Mouse (Mus musculus) forebrain, embryonic 13.5 days (tissue): ENCODE results near the gene Snx33. TPM values are rescaled to one million over a fixed set of nuclear protein-coding genes. Genes with fewer than 3 reads are reported as not detected.
"Not testable (repeated sequence)": the region's sequence is repeated elsewhere in the genome, so short reads cannot be mapped to it uniquely, and the experiment has no call there.

ENCODE experiments used
- ATAC-seq: fragments of 200-750 bp; cut with Nextera tagmentation; 2 replicates; pipeline ENCODE4 v1.8.0; 2017
- H3K27ac ChIP-seq: fragments of 300-500 bp; sonication (generic); 2 replicates; pipeline ENCODE4 v1.5.1; 2015; ENCODE audit warnings: inconsistent platforms, mild to moderate bottlenecking, moderate library complexity
- H3K27me3 ChIP-seq: fragments of 300-500 bp; sonication (generic); 2 replicates; pipeline ENCODE4 v1.6.1; 2015; ENCODE audit warnings: mild to moderate bottlenecking, inconsistent platforms
- H3K36me3 ChIP-seq: fragments of 300-500 bp; sonication (generic); 2 replicates; pipeline ENCODE4 v1.6.1; 2015; ENCODE audit warnings: mild to moderate bottlenecking, inconsistent platforms; ENCODE audit not compliant: poor library complexity, severe bottlenecking
- H3K4me1 ChIP-seq: fragments of 300-500 bp; sonication (generic); 2 replicates; pipeline ENCODE4 v1.6.1; 2015; ENCODE audit warnings: inconsistent platforms
- H3K4me2 ChIP-seq: fragments of 300-500 bp; sonication (generic); 2 replicates; pipeline ENCODE4 v1.6.1; 2015; ENCODE audit warnings: inconsistent platforms, mild to moderate bottlenecking, moderate library complexity
- H3K4me3 ChIP-seq: fragments of 300-500 bp; sonication (generic); 2 replicates; pipeline ENCODE4 v1.5.1; 2015; ENCODE audit warnings: mild to moderate bottlenecking, inconsistent platforms
- H3K9ac ChIP-seq: fragments of 300-500 bp; sonication (generic); 2 replicates; pipeline ENCODE4 v1.6.1; 2015; ENCODE audit warnings: mild to moderate bottlenecking, inconsistent platforms
- H3K9me3 ChIP-seq: fragments of 300-500 bp; sonication (generic); replicated peaks from 2 replicates; pipeline ENCODE4 v1.6.1; 2016; ENCODE audit warnings: inconsistent platforms
- WGBS: fragments of 180-500 bp; shearing (Covaris S2); methylation state at CpG from one replicate; pipeline ENCODE4 v1.1.7; 2015; 5-methylcytosine and 5-hydroxymethylcytosine counted together
- polyA plus RNA-seq: library from polyadenylated mRNA; unstranded; fragments of >200 nt; fragmentation: Nextera tagmentation; extraction: Ambion mirVana; gene quantifications from 2 replicates; pipeline ENCODE4 v1.2.1, GENCODE M21; 2015

The Snx33 gene
- polyA plus RNA-seq, 1 experiment from 2014 or later: 2.6 TPM

DNA sequence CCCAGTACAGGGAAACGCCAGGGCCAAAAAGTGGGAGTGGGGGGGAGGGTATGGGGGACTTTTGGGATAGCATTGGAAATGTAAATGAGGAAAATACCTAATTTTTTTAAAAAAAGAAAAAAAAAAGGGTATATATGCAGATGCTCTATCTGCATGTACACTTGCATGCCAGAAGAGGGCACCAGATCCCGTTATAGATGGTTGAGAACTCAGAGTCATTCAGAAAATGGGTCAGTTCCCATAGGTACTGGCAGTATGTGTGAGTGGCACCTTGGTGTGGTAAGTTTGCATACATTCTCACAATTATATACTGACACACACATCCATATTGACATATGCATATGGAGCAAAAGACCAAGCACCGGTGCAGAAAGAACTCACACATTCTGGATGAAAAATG is 19.3 kb upstream of the Snx33 start:
- 25% methylated on average over 3 of the region's 3 CpGs for whole genome bisulfite sequencing
- not testable (repeated sequence) for H3K36me3 ChIP-seq, H3K27ac ChIP-seq, ATAC-seq, H3K9me3 ChIP-seq, H3K4me3 ChIP-seq, H3K9ac ChIP-seq, H3K4me2 ChIP-seq, H3K27me3 ChIP-seq
- peaks cover 14% of the 10 kb centered on the region for H3K4me1 ChIP-seq

DNA sequence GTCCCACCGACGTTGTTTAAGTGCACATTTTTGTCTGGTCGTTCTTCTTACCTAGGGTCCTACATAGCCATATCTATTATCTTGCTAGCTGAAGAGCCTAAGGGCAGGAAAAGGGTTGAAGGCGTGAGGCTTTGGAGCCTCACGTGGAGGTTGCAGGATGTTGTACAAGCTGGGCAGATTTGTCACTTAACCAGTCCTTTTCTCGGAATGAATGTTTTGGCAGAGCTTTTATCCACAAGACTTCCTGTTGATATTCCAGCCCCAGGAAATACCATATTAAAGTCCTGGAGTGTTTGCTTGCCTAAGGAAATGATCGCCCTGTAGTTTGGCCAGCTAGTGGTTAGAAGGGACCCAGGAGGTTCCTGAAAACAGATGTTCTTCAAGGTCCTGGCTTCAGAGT is 10.2 kb upstream of the Snx33 start:
- Histone ChIP-seq H3K9me3 (no peaks in the 10 kb centered on the region), H3K9ac (peak overlapping the region; percentile 90), H3K36me3 (no peaks in the 10 kb centered on the region), H3K4me2 (peak overlapping the region; percentile 95), H3K27me3 (no peaks in the 10 kb centered on the region), H3K4me1 (peaks cover 24% of the 10 kb centered on the region), H3K27ac (no peak overlapping the region), H3K4me3 (peak overlapping the region; percentile 91)
- no peak for ATAC-seq
- 6% methylated on average over 7 of the region's 7 CpGs for whole genome bisulfite sequencing

DNA sequence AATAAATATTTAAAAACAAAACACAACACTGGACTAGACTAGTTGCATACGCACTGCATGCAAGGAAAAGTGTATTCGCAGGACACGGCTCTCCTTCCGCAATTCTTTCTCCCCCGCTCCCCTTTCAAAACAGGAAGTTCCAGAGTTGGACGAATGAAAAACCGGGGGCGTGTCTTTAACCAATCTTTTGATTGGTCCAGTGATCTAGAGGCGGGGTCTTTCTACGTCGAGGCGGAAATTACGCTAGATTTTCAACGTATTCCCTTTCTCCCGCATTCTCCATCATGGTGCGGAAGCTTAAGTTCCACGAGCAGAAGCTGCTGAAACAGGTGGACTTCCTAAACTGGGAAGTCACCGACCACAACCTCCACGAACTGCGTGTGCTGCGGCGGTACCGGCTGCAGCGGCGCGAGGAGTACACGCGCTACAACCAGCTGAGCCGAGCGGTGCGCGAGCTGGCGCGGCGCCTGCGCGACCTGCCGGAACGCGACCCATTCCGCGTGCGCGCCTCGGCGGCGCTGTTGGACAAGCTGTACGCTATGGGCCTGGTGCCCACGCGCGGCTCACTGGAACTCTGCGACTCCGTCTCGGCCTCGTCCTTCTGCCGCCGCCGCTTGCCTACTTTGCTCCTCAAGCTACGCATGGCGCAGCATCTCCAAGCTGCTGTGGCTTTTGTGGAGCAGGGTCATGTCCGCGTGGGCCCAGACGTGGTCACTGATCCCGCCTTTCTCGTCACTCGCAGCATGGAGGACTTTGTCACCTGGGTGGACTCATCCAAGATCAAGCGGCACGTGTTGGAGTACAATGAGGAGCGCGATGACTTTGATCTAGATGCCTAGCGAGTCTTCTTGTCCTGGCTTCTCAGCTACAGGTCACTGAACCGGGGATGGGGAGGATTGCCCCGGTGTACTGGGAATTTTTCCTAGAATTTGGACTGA is 9.3 kb upstream of the Snx33 start, which contains the start of gene Imp3:
Imp3 (plus strand) TSS at position 253 of the 938 bp plus-strand sequence.
- Histone ChIP-seq H3K9ac (peak within 1 kb of the TSS; percentile 90), H3K27me3 (no peaks in the 10 kb centered on the region), H3K9me3 (no peaks in the 10 kb centered on the region), H3K4me3 (peak within 1 kb of the TSS; percentile 91), H3K27ac (peak within 1 kb of the TSS; percentile 87), H3K36me3 (no peaks in the 10 kb centered on the region), H3K4me2 (peak within 1 kb of the TSS; percentile 95), H3K4me1 (peaks cover 24% of the 10 kb centered on the region)
- WGBS: under 1% methylated on average over 72 of the region's 73 CpGs
- peak; percentile 96 for ATAC-seq

DNA sequence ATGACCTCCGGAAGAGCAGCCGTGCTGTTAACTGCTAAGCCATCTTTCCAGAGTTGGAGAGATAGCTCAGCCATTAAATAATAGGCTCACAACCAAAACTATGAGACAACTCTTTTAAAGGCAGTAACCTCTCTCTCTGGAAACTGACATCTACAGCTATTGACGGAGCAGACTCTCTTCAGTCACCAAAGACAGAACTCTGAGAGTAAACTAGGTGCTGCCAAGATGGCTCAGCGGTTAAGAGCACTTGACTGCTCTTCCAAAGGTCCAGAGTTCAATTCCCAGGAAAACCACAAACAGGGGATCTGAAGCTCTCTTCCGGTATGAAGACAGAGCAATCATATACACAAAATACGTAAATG is 8.7 kb upstream of the Snx33 start:
- no peak overlapping the region for H3K27ac ChIP-seq
- H3K9ac ChIP-seq: peak overlapping the region; percentile 5; the same call in 1 of the 2 replicates

DNA sequence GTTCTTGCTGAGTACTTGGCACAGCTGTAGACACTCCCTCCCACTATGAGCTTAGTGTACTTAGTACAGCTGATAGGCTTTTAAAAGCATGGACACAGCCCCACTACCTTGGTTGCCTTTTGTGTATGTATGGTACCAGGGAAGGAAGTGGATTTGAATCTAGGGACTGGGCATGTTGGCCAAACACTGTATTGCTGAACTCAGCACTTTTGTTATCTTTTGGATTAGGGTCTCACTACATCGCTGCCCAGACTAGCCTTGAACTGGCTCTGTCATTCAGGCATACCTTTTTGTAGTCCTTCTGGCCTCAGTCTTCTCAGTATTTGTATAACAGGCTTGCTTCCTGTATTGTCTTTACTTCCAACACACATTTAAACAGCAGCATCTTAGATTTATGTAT is 2.4 kb upstream of the Snx33 start:
- no peaks in the 10 kb centered on the region for H3K9me3 ChIP-seq
- H3K4me3 ChIP-seq: no peak overlapping the region
- WGBS: 75% methylated on average over 1 of the region's 1 CpGs
- no peak overlapping the region for H3K9ac ChIP-seq
- H3K36me3 ChIP-seq: no peaks in the 10 kb centered on the region
- no peak for ATAC-seq
- no peak overlapping the region for H3K4me2 ChIP-seq
- H3K27ac ChIP-seq: no peak overlapping the region
- H3K27me3 ChIP-seq: 0 out of 2 replicates have a peak, but pooled peaks cover 4% of the 10 kb centered on the region
- H3K4me1 ChIP-seq: peaks cover 28% of the 10 kb centered on the region

More for the DNA sequence above, 8.7 kb upstream of the Snx33 start:
- Histone ChIP-seq H3K4me1 (peaks cover 24% of the 10 kb centered on the region), H3K4me2 (peak overlapping the region; percentile 95), H3K4me3 (peak overlapping the region; percentile 91), H3K36me3 (no peaks in the 10 kb centered on the region), H3K9me3 (no peaks in the 10 kb centered on the region), H3K27me3 (no peaks in the 10 kb centered on the region)
- WGBS: 24% methylated on average over 6 of the region's 6 CpGs
- ATAC-seq: no peak

DNA sequence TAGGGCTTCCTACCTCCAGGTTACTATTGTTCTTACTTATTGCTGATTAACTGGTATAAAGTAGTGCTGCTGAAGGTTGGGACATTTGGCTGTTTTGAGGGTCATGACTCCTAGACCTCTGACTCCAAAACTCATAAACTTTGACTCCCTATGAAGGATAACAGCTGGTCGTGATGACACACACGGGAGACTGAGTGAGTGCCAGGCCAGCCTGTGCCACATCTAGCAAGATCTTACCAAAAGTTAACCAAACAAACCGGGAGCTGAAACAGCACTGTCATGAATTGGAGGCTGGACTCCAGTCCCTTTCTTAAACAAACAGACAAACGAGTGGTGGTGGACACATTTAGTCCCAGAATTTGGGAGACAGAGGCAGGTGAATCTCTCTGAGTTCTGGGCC is 1.3 kb upstream of the Snx33 start:
- no peak overlapping the region for H3K9ac ChIP-seq
- 81% methylated on average over 4 of the region's 4 CpGs for WGBS
- no peak overlapping the region for H3K4me3 ChIP-seq
- H3K4me1 ChIP-seq: peaks cover 39% of the 10 kb centered on the region
- H3K4me2 ChIP-seq: no peak overlapping the region
- no peak for ATAC-seq
- H3K9me3 ChIP-seq: no peaks in the 10 kb centered on the region
- H3K27me3 ChIP-seq: 0 out of 2 replicates have a peak, but pooled peaks cover 4% of the 10 kb centered on the region
- H3K27ac ChIP-seq: no peak overlapping the region
- H3K36me3 ChIP-seq: no peaks in the 10 kb centered on the region

DNA sequence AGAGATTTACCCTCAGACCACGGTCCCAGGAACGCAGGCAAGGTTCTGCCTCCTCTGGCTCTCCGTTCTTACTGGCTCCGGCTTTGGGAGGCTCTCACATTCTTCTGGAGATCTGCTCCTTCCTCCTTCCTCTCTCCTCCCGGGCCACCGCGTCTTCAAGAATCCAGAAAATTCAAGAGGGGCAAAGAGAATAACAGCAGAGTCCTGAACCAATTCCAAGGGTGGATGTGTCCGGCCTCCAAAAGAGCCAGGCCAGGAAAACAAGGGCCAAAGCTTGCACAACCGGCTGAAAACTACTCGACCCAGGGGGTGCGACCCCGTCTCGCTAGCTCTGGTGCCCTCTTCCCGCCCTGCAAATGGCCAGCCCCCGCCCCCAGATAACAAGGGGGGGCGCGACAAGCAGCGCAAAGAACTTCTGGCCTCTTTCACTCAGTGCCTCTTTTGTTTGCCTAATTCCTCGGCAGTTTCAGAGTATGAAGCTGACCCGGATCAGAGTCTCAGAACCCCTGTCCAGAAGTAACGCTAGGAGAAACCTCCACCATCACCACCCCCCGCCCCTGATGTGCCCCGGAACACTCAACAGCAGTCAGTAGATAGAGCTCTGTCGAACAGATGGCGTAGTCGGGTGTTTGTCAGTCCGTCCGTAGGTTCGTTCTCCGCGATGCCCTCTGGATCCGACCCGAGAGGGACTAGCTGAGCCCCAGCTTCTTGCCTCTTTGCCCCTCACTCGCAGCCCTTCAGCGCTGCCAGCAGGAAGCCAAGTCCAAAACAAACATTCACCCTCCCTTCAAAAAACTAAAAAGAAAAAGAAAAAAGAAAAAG is 769 bp downstream of the Snx33 start:
- Histone ChIP-seq H3K27ac (peak overlapping the region; percentile 63), H3K4me1 (peaks cover 54% of the 10 kb centered on the region)

DNA sequence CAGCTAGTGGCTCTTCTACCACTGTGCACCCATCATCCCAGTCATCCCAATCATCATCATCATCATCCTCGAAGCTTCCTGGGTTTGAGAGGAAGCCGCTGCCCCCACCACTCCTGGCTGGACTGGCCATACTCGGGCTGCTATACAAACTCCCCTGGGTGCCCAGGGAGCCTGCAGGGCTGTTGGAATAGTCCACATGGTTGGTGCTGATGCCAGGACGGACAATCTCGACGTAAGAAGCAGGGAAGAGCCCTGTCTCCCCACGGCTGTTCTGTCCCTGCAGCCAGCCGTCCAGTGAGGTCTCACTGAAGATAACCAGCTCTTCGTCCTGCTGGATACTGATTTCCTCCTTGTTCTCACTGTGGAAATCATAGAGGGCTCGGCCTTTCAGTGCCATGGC is 1.8 kb downstream of the Snx33 start:
- Histone ChIP-seq H3K9me3 (peaks cover 4% of the 10 kb centered on the region; the same call in 1 of the 2 replicates), H3K27me3 (0 out of 2 replicates have a peak, but pooled peaks cover under 1% of the 10 kb centered on the region), H3K9ac (no peak overlapping the region), H3K27ac (no peak overlapping the region), H3K4me1 (peaks cover 54% of the 10 kb centered on the region), H3K36me3 (peaks cover 10% of the 10 kb centered on the region), H3K4me3 (peak overlapping the region; percentile 66), H3K4me2 (peak overlapping the region; percentile 84)
- ATAC-seq: no peak
- 87% methylated on average over 10 of the region's 10 CpGs for WGBS

More for the DNA sequence above, 769 bp downstream of the Snx33 start:
- Histone ChIP-seq H3K9me3 (no peaks in the 10 kb centered on the region), H3K4me3 (peak overlapping the region; percentile 66), H3K27me3 (0 out of 2 replicates have a peak, but pooled peaks cover 4% of the 10 kb centered on the region), H3K4me2 (peak overlapping the region; percentile 84), H3K36me3 (0 out of 2 replicates have a peak, but pooled peaks cover under 1% of the 10 kb centered on the region), H3K9ac (peak overlapping the region; percentile 75)
- under 1% methylated on average over 35 of the region's 35 CpGs for WGBS
- ATAC-seq: peak; percentile 39

DNA sequence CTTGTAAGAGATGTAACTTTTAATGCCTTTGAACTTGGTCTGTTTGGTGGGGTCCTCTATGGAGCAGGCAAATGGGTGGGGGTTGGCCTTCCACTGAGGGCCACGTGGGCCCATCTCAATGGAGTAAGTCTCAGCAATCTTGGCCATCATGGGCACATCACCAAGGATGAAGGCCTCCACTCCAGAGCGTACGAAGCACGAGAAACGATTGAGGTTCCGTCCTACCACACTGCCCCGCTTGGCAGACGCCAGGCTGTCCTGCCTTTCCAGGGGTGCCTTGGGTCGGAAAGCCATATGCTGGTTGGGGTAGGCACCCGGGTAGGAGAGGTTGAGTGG is 2.2 kb downstream of the Snx33 start:
- H3K36me3 ChIP-seq: peaks cover 11% of the 10 kb centered on the region
- no peak overlapping the region for H3K4me3 ChIP-seq
- H3K4me1 ChIP-seq: peaks cover 54% of the 10 kb centered on the region
- H3K27ac ChIP-seq: no peak overlapping the region
- H3K9me3 ChIP-seq: peaks cover 4% of the 10 kb centered on the region; the same call in 1 of the 2 replicates
- no peak overlapping the region for H3K9ac ChIP-seq
- H3K27me3 ChIP-seq: no peaks in the 10 kb centered on the region
- peak overlapping the region; percentile 84; the same call in 1 of the 2 replicates for H3K4me2 ChIP-seq
- 98% methylated on average over 10 of the region's 10 CpGs for WGBS
- ATAC-seq: no peak

DNA sequence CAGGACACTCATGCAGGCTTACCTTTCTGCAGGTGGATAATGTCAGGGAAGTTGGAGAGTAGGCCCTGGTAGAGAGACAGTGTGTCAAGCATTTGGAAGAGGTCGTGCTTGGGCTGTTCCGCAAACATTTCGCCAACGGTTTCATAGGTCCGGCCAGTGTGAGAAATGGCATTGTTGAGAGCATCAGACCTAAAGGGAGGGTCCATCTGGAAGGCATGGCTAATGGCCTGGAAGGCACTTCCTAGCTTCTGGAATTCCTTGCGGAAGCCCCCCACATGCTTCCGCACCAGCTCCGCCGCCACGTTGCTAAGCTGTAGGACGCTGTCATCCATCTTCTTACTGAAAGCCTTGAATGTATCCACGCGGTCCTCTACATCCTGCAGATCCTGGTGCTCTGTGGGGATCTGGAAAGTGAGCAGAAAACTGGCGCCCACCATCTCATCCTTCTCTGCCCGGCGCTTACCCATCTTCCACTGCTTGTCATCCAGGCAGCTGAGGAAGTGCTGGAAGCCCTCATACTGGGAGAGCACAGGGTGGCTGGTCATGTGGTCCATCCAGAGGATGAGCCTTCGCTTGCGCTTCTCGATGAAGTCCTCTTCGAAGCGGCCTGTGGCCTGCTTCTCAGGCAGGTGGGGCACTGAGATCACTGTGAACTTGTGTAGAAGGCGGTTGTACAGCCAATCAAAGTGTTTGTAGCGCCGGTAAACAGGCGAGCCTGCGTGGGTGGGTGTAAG is 2.7 kb downstream of the Snx33 start:
- Histone ChIP-seq H3K4me3 (no peak overlapping the region), H3K27ac (no peak overlapping the region), H3K9ac (peak overlapping the region; percentile 9; the same call in 1 of the 2 replicates), H3K4me2 (peak overlapping the region; percentile 49), H3K27me3 (no peaks in the 10 kb centered on the region), H3K36me3 (peaks cover 11% of the 10 kb centered on the region), H3K4me1 (peaks cover 54% of the 10 kb centered on the region), H3K9me3 (peaks cover 4% of the 10 kb centered on the region; the same call in 1 of the 2 replicates)
- ATAC-seq: no peak
- WGBS: 91% methylated on average over 26 of the region's 26 CpGs

DNA sequence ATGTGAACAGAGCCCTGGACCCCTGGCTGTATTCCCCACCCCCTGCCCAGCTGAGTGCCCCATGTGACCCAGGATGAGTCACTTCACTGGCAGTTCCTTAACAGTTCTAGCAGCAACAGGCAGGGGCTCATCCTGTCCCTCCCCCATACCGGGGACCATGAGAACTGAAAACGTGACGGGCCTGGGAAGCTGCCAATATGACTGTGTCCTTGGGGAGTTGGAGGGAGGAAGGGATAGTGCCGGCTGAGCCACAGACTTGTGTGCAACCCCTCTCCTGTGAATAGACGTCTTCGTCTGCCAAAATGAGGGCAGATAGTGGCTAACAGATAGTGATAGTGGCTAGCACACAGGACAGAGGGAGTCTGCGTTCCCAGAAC is 3.5 kb downstream of the Snx33 start:
- no peak for ATAC-seq
- Histone ChIP-seq H3K9ac (peak overlapping the region; percentile 49; the same call in 1 of the 2 replicates), H3K4me1 (peaks cover 54% of the 10 kb centered on the region), H3K27ac (no peak overlapping the region), H3K36me3 (peaks cover 11% of the 10 kb centered on the region), H3K27me3 (no peaks in the 10 kb centered on the region), H3K4me2 (peak overlapping the region; percentile 49), H3K4me3 (peak overlapping the region; percentile 15), H3K9me3 (peaks cover 4% of the 10 kb centered on the region; the same call in 1 of the 2 replicates)
- WGBS: 52% methylated on average over 7 of the region's 7 CpGs
